Mouse (Mus musculus): Measurements from ENCODE around the gene Rsbn1l. TPM values are rescaled to one million over a fixed set of nuclear protein-coding genes. Genes with fewer than 3 reads are reported as not detected.

The Rsbn1l gene
- polyA plus RNA-seq, 1 experiment from 2014 or later = 5.4 TPM

DNA sequence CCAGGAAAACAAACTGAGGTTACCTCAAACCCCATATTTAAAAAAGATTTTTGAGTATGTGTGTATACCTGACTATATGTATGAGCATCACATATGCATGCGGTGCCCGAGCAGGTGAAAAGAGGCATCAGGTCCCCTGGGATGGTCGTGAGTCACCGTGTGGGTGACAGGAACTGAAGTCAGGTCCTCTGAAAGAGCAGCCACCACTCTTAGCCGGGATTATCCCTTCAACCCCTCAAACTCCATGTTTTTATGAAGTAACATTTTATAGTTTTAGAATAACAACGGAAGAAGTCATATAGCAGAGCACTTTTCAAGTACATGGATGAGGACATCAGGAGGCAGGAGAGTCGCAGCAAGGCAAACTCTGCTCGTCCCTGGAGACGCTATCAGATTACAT lies 12.3 kb upstream of the Rsbn1l start:
- ATAC-seq (ENCODE audit: low FRiP score, low read depth) = no peak
- Histone ChIP-seq H3K4me2 (replicated peaks) (no peak overlapping the region), H3K9ac (no peak overlapping the region), H3K27ac (no peak overlapping the region), H3K27me3 (no peaks in the 10 kb centered on the region), H3K36me3 (no peaks in the 10 kb centered on the region), H3K4me3 (no peak overlapping the region), H3K9me3 (no peaks in the 10 kb centered on the region), H3K4me1 (no peaks in the 10 kb centered on the region)
- WGBS = 60% methylated on average over 9 of the region's 9 CpGs

GRCm38 (mm10) chr5:20967942-20968341 lies 11.7 kb upstream of the Rsbn1l start:
- no peak overlapping the region for H3K9ac ChIP-seq
- no peaks in the 10 kb centered on the region for H3K9me3 ChIP-seq
- no peak for ATAC-seq (ENCODE audit: low FRiP score, low read depth)
- no peak overlapping the region for H3K4me2 ChIP-seq (replicated peaks)
- no peaks in the 10 kb centered on the region for H3K27me3 ChIP-seq
- no peak overlapping the region for H3K27ac ChIP-seq
- H3K4me1 ChIP-seq = no peaks in the 10 kb centered on the region
- no peak overlapping the region for H3K4me3 ChIP-seq
- 48% methylated on average over 4 of the region's 4 CpGs for WGBS
- no peaks in the 10 kb centered on the region for H3K36me3 ChIP-seq

GRCm38 (mm10) chr5:20964446-20964845 lies 8.2 kb upstream of the Rsbn1l start:
- Histone ChIP-seq H3K4me1 (no peaks in the 10 kb centered on the region), H3K27ac (no peak overlapping the region), H3K27me3 (no peaks in the 10 kb centered on the region), H3K4me3 (no peak overlapping the region), H3K4me2 (replicated peaks) (no peak overlapping the region), H3K9me3 (no peaks in the 10 kb centered on the region; the same call in 1 of the 2 replicates), H3K9ac (no peak overlapping the region), H3K36me3 (peaks cover 8% of the 10 kb centered on the region; the same call in 1 of the 2 replicates)
- ATAC-seq (ENCODE audit: low FRiP score, low read depth) = no peak
- WGBS = 87% methylated on average over 6 of the region's 6 CpGs

- no peak overlapping the region for H3K4me3 ChIP-seq
- H3K9me3 ChIP-seq = peaks cover 3% of the 10 kb centered on the region; the same call in 1 of the 2 replicates
- peaks cover 8% of the 10 kb centered on the region; the same call in 1 of the 2 replicates for H3K36me3 ChIP-seq
- H3K9ac ChIP-seq = no peak overlapping the region
- no peaks in the 10 kb centered on the region for H3K27me3 ChIP-seq
- no peaks in the 10 kb centered on the region for H3K4me1 ChIP-seq
- 91% methylated on average over 9 of the region's 9 CpGs for WGBS
- no peak overlapping the region for H3K27ac ChIP-seq
- H3K4me2 ChIP-seq (replicated peaks) = no peak overlapping the region
- ATAC-seq (ENCODE audit: low FRiP score, low read depth) = no peak
Observed at GRCm38 (mm10) chr5:20963295-20963694, 7.1 kb upstream of the Rsbn1l start.

GRCm38 (mm10) chr5:20960927-20961326 lies 4.7 kb upstream of the Rsbn1l start:
- Histone ChIP-seq H3K4me2 (replicated peaks) (no peak overlapping the region), H3K4me1 (peaks cover under 1% of the 10 kb centered on the region; the same call in 1 of the 2 replicates), H3K9me3 (peaks cover 20% of the 10 kb centered on the region), H3K9ac (no peak overlapping the region), H3K27ac (no peak overlapping the region), H3K4me3 (no peak overlapping the region), H3K36me3 (peaks cover 25% of the 10 kb centered on the region), H3K27me3 (no peaks in the 10 kb centered on the region)
- 81% methylated on average over 2 of the region's 2 CpGs for WGBS
- no peak for ATAC-seq (ENCODE audit: low FRiP score, low read depth)

DNA sequence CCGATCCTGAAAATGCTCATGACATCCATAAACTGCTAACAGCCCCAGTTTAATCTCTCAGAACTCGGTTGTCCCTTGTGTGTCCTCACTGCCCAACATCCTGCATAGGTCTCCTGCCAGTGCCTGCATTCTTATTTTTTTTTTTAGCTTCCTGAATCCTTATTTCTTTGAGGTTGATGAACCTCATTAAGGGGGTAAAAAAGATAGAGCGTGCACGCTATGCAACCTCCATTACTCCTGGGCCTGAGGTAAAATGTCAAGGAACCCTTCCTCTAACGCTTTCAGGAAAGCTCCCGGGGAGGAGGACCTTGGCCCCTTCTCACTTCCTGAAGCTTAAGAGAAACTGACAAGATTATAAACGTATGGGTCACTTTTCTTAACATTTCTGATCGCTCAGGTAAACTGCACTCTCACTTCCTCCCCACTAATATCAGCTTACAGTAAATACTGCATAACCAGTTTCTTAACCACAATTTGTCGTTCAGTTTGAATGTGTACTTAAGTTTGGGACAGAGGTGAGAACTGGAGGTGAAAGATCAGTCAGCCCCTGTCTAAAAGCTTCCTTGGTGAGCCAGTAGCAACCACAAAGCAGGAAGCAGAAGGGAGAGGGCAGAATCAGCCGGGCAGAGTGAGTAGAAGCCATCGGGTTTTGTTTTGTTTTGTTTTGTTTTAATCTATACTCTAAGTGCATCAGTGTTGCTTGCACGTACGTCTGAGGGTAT lies 923 bp downstream of the Rsbn1l start:
- Histone ChIP-seq H3K27ac (no peak overlapping the region), H3K9ac (no peak overlapping the region), H3K36me3 (peaks cover 19% of the 10 kb centered on the region), H3K4me2 (replicated peaks) (no peak overlapping the region), H3K4me3 (no peak overlapping the region), H3K27me3 (no peaks in the 10 kb centered on the region), H3K9me3 (peaks cover 20% of the 10 kb centered on the region), H3K4me1 (peaks cover 13% of the 10 kb centered on the region; the same call in 1 of the 2 replicates)
- no peak for ATAC-seq (ENCODE audit: low FRiP score, low read depth)
- WGBS = 70% methylated on average over 13 of the region's 13 CpGs

DNA sequence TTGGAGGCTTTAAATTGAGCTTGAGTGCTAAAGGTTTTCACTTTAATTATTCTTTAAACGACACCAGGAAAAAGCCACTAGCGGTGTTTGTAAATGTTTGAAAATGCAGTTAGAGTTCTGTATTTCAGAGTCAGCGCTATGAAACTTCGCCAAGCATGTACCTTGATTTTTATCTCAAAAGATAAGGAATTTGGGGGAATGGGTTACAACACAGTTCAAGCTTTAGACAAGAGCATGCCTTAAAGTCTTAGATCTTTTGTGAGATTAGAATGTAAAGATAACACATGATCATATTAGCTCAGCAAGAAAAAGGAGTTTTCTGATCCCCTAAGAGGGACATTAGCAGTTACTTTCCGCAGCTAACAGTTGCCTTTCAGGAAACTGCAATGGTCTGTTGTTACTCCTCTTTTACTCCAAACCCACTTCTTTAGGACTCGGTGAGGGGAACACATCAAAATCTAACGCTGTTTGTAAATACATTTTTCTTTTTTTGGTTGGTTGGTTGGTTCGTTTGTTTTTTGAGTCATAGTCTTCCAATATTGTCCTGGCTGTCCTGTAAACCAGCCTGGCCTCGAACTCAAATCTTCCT lies 3.8 kb downstream of the Rsbn1l start:
- WGBS = 21% methylated on average over 9 of the region's 9 CpGs
- Histone ChIP-seq H3K4me2 (replicated peaks) (peak overlapping the region; percentile 72), H3K27ac (0 out of 2 replicates have a peak overlapping the region, but pooled peaks have one; percentile 69), H3K36me3 (peaks cover 13% of the 10 kb centered on the region), H3K9ac (peak overlapping the region; percentile 96), H3K27me3 (no peaks in the 10 kb centered on the region), H3K4me1 (peaks cover 28% of the 10 kb centered on the region), H3K4me3 (peak overlapping the region; percentile 96), H3K9me3 (peaks cover 9% of the 10 kb centered on the region)
- no peak for ATAC-seq (ENCODE audit: low FRiP score, low read depth)

DNA sequence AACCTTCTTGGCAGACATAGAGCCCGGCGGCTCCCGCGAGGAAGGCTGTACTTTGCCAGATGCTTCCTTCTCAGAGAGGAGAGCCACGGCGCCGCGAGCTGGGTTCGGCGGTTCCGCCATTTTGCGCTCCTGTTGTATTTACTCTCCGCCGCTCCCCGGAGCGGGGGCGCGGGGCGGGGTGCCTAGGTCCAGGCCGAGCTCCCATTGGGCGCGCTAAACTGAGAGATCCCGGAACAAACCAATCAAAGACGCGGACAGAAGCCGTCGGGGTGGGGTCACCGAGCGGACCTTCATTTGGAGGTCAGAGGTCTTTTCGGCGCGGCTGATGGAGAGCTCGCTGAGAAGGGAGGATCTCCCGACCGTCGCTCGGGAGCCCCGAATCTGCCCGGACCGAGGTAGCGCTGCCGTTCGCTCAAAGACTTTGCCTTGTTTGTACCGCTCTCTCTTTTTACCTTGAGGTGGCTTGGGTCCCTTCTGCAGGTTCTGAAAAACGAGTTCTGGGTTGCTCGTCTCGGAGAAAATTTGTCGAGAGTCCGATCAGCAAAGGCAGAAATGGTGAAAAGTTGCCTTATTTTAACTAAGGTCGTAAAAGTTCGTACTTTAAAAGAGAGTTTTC lies 4.4 kb downstream of the Rsbn1l start:
- WGBS = under 1% methylated on average over 51 of the region's 51 CpGs
- Histone ChIP-seq H3K9me3 (peaks cover 5% of the 10 kb centered on the region), H3K4me3 (peak overlapping the region; percentile 96), H3K36me3 (peaks cover 9% of the 10 kb centered on the region), H3K27ac (peak overlapping the region; percentile 99), H3K4me2 (replicated peaks) (peak overlapping the region; percentile 72), H3K9ac (peak overlapping the region; percentile 96), H3K27me3 (no peaks in the 10 kb centered on the region), H3K4me1 (peaks cover 29% of the 10 kb centered on the region)
- peak; percentile 99 for ATAC-seq (ENCODE audit: low FRiP score, low read depth)

GRCm38 (mm10) chr5:20950855-20951650 lies 5.1 kb downstream of the Rsbn1l start:
- Histone ChIP-seq H3K36me3 (peaks cover 2% of the 10 kb centered on the region; the same call in 1 of the 2 replicates), H3K4me2 (replicated peaks) (peak overlapping the region; percentile 72), H3K4me1 (peaks cover 29% of the 10 kb centered on the region), H3K27ac (peak overlapping the region; percentile 99), H3K4me3 (peak overlapping the region; percentile 96), H3K9me3 (no peaks in the 10 kb centered on the region), H3K27me3 (no peaks in the 10 kb centered on the region), H3K9ac (peak overlapping the region; percentile 96)
- ATAC-seq (ENCODE audit: low FRiP score, low read depth) = peak; percentile 73
- under 1% methylated on average over 81 of the region's 88 CpGs for WGBS

GRCm38 (mm10) chr5:20950516-20950854 lies 5.7 kb downstream of the Rsbn1l start:
- peak overlapping the region; percentile 96 for H3K4me3 ChIP-seq
- 0% methylated on average over 9 of the region's 9 CpGs for WGBS
- no peaks in the 10 kb centered on the region for H3K9me3 ChIP-seq
- no peak for ATAC-seq (ENCODE audit: low FRiP score, low read depth)
- H3K27ac ChIP-seq = peak overlapping the region; percentile 99; the same call in 1 of the 2 replicates
- peak overlapping the region; percentile 72 for H3K4me2 ChIP-seq (replicated peaks)
- H3K4me1 ChIP-seq = peaks cover 27% of the 10 kb centered on the region
- H3K27me3 ChIP-seq = no peaks in the 10 kb centered on the region
- no peaks in the 10 kb centered on the region for H3K36me3 ChIP-seq
- H3K9ac ChIP-seq = peak overlapping the region; percentile 96

DNA sequence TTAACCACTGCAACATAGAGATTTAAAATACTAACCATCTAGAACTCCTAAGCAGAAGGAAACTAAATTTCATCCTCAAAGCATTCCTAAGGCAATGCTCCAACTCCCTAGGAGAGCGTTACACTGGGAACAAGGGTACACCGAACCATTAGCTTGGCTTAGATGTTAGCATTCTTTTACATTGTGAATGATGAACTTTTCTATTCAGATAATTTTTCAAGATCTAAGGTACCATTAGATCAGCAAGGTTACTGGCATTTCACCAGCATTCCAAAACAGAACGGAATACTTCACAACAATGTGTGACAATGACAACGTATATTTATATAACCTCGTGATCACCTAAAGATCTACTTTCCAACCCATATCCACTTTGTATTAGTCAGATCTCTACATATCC lies 6.1 kb downstream of the Rsbn1l start:
- no peaks in the 10 kb centered on the region for H3K9me3 ChIP-seq
- H3K4me3 ChIP-seq = peak overlapping the region; percentile 96
- H3K27me3 ChIP-seq = no peaks in the 10 kb centered on the region
- 9% methylated on average over 5 of the region's 5 CpGs for WGBS
- peaks cover 29% of the 10 kb centered on the region for H3K4me1 ChIP-seq
- H3K4me2 ChIP-seq (replicated peaks) = peak overlapping the region; percentile 72
- ATAC-seq (ENCODE audit: low FRiP score, low read depth) = no peak
- peak overlapping the region; percentile 96 for H3K9ac ChIP-seq
- H3K36me3 ChIP-seq = no peaks in the 10 kb centered on the region
- no peak overlapping the region for H3K27ac ChIP-seq

- Histone ChIP-seq H3K4me2 (replicated peaks) (no peak overlapping the region), H3K9me3 (no peaks in the 10 kb centered on the region), H3K27me3 (no peaks in the 10 kb centered on the region), H3K36me3 (no peaks in the 10 kb centered on the region), H3K9ac (no peak overlapping the region), H3K27ac (no peak overlapping the region), H3K4me3 (no peak overlapping the region), H3K4me1 (peaks cover 28% of the 10 kb centered on the region)
- no peak for ATAC-seq (ENCODE audit: low FRiP score, low read depth)
- 91% methylated on average over 6 of the region's 6 CpGs for WGBS
Observed at GRCm38 (mm10) chr5:20946906-20947305, 9.3 kb downstream of the Rsbn1l start.
